Mouse (Mus musculus) lung, postnatal 0 days (tissue): ENCODE measurements around the gene Arih2. TPM values are rescaled to one million over a fixed set of nuclear protein-coding genes. Genes with fewer than 3 reads are reported as not detected.
"Not testable (repeated sequence)": the region's sequence is repeated elsewhere in the genome, so short reads cannot be mapped to it uniquely, and the experiment has no call there.

ENCODE experiments used
- ATAC-seq: fragments of 200-750 bp; cut with Nextera tagmentation; 2 replicates; pipeline ENCODE4 v1.8.0; 2017; ENCODE audit warnings: moderate library complexity
- DNase-seq: peaks from one replicate; pipeline ENCODE4 v3.0.0-alpha.2; 2016; ENCODE audit warnings: low spot score
- H3K27ac ChIP-seq: fragments of 300-500 bp; sonication (generic); 2 replicates; pipeline ENCODE4 v1.5.1; 2014; ENCODE audit warnings: antibody characterized with exemption, mild to moderate bottlenecking, low read length, mixed read lengths
- H3K27me3 ChIP-seq: fragments of 300-500 bp; sonication (generic); replicated peaks from 2 replicates; pipeline ENCODE4 v1.6.1; 2014; ENCODE audit warnings: low read length, mixed read lengths; ENCODE audit not compliant: insufficient read depth
- H3K36me3 ChIP-seq: fragments of 300-500 bp; sonication (generic); 2 replicates; pipeline ENCODE4 v1.6.1; 2014; ENCODE audit warnings: low read length, mixed read lengths; ENCODE audit not compliant: insufficient read depth
- H3K4me1 ChIP-seq: fragments of 300-500 bp; sonication (generic); 2 replicates; pipeline ENCODE4 v1.6.1; 2014; ENCODE audit warnings: antibody characterized with exemption, low read depth, low read length, mixed read lengths; ENCODE audit not compliant: insufficient read depth
- H3K4me2 ChIP-seq: fragments of 300-500 bp; sonication (generic); replicated peaks from 2 replicates; pipeline ENCODE4 v1.6.1; 2014; ENCODE audit warnings: low read depth, mild to moderate bottlenecking, low read length, moderate library complexity, mixed read lengths
- H3K4me3 ChIP-seq: fragments of 300-500 bp; sonication (generic); 2 replicates; pipeline ENCODE4 v1.5.1; 2014; ENCODE audit warnings: low read depth, low read length
- H3K9ac ChIP-seq: fragments of 300-500 bp; sonication (generic); replicated peaks from 2 replicates; pipeline ENCODE4 v1.6.1; 2014; ENCODE audit warnings: low read depth, mild to moderate bottlenecking
- H3K9me3 ChIP-seq: fragments of 300-500 bp; sonication (generic); 2 replicates; pipeline ENCODE4 v1.6.1; 2016; ENCODE audit warnings: low read length, mixed read lengths
- CTCF ChIP-seq: IDR thresholded peaks from 2 replicates; pipeline ENCODE4 v1.5.1; 2016; ENCODE audit warnings: antibody characterized with exemption, mild to moderate bottlenecking
- EP300 ChIP-seq: IDR thresholded peaks from 2 replicates; pipeline ENCODE4 v1.6.1; 2016; ENCODE audit warnings: antibody characterized with exemption, mild to moderate bottlenecking, control low read depth
- WGBS: fragments of 180-500 bp; shearing (Covaris S2); extraction: QIAGEN DNeasy Blood & Tissue Kit; methylation state at CpG from one replicate; pipeline ENCODE4 v1.1.7; 2014; 5-methylcytosine and 5-hydroxymethylcytosine counted together
- polyA plus RNA-seq: library from polyadenylated mRNA; unstranded; fragments of >200 nt; fragmentation: Nextera tagmentation; extraction: Ambion mirVana; gene quantifications from 2 replicates; pipeline ENCODE4 v1.2.1, GENCODE M21; 2015

The Arih2 gene
- polyA plus RNA-seq, 1 experiment from 2014 or later: 31.1 TPM

- Histone ChIP-seq H3K4me2 (no peak overlapping the region), H3K9ac (no peak overlapping the region), H3K4me1 (no peaks in the 10 kb centered on the region), H3K9me3 (no peaks in the 10 kb centered on the region), H3K27ac (no peak overlapping the region), H3K27me3 (no peaks in the 10 kb centered on the region), H3K4me3 (no peak overlapping the region), H3K36me3 (peaks cover 10% of the 10 kb centered on the region)
- ATAC-seq: no peak
- no peak for DNase-seq
- TF ChIP-seq EP300: no peak
- TF ChIP-seq CTCF: no peak
- WGBS: 88% methylated on average over 15 of the region's 15 CpGs
Observed at GRCm38 (mm10) chr9:108680026-108680425, 30.8 kb upstream of the Arih2 start.

- no peaks in the 10 kb centered on the region; the same call in 1 of the 2 replicates for H3K36me3 ChIP-seq
- 49% methylated on average over 2 of the region's 2 CpGs for WGBS
- TF ChIP-seq CTCF (peak; percentile 63), EP300 (no peak)
- H3K9ac ChIP-seq: no peak overlapping the region
- DNase-seq (no peak), ATAC-seq (no peak)
- H3K27me3 ChIP-seq: no peaks in the 10 kb centered on the region
- H3K27ac ChIP-seq: no peak overlapping the region
- no peaks in the 10 kb centered on the region for H3K4me1 ChIP-seq
- no peaks in the 10 kb centered on the region for H3K9me3 ChIP-seq
- no peak overlapping the region for H3K4me2 ChIP-seq
- no peak overlapping the region for H3K4me3 ChIP-seq
Observed at GRCm38 (mm10) chr9:108673151-108673550, 24.0 kb upstream of the Arih2 start.

GRCm38 (mm10) chr9:108669875-108670274 is 20.7 kb upstream of the Arih2 start:
- WGBS: 52% methylated on average over 8 of the region's 8 CpGs
- DNase-seq (peak; percentile 50), ATAC-seq (no peak; the same call in 1 of the 2 replicates)

GRCm38 (mm10) chr9:108662660-108663059 is 13.5 kb upstream of the Arih2 start:
- Histone ChIP-seq H3K27me3 (no peaks in the 10 kb centered on the region), H3K36me3 (no peaks in the 10 kb centered on the region), H3K27ac (0 out of 2 replicates have a peak overlapping the region, but pooled peaks have one; percentile 65), H3K9ac (peak overlapping the region; percentile 45), H3K4me2 (peak overlapping the region; percentile 75), H3K9me3 (no peaks in the 10 kb centered on the region), H3K4me1 (peaks cover 4% of the 10 kb centered on the region; the same call in 1 of the 2 replicates), H3K4me3 (peak overlapping the region; percentile 67)
- TF ChIP-seq CTCF: no peak
- TF ChIP-seq EP300: no peak
- WGBS: 20% methylated on average over 6 of the region's 6 CpGs
- ATAC-seq (no peak), DNase-seq (peak; percentile 22)

More at GRCm38 (mm10) chr9:108669875-108670274, 20.7 kb upstream of the Arih2 start:
- TF ChIP-seq CTCF (peak; percentile 73), EP300 (no peak)
- Histone ChIP-seq H3K36me3 (no peaks in the 10 kb centered on the region; the same call in 1 of the 2 replicates), H3K27ac (no peak overlapping the region), H3K9me3 (no peaks in the 10 kb centered on the region), H3K9ac (no peak overlapping the region), H3K4me2 (no peak overlapping the region), H3K4me1 (no peaks in the 10 kb centered on the region), H3K4me3 (no peak overlapping the region), H3K27me3 (no peaks in the 10 kb centered on the region)

GRCm38 (mm10) chr9:108661677-108662612 is 12.8 kb upstream of the Arih2 start, which contains the start of gene Slc25a20:
TSS of gene Slc25a20 (plus strand) at chr9:108662088.
- 3% methylated on average over 36 of the region's 37 CpGs for WGBS
- Histone ChIP-seq H3K9ac (peak within 1 kb of the TSS; percentile 45), H3K4me2 (peak within 1 kb of the TSS; percentile 75), H3K36me3 (no peaks in the 10 kb centered on the region), H3K4me1 (peaks cover 4% of the 10 kb centered on the region; the same call in 1 of the 2 replicates), H3K27me3 (no peaks in the 10 kb centered on the region), H3K27ac (peak within 1 kb of the TSS; percentile 65), H3K9me3 (no peaks in the 10 kb centered on the region), H3K4me3 (peak within 1 kb of the TSS; percentile 67)
- TF ChIP-seq CTCF: no peak
- TF ChIP-seq EP300: no peak; the same call in 1 of the 2 replicates
- ATAC-seq (peak; percentile 98), DNase-seq (peak; percentile 95)

- WGBS: 61% methylated on average over 7 of the region's 7 CpGs
- not testable (repeated sequence) for H3K27ac ChIP-seq, H3K9me3 ChIP-seq, H3K4me1 ChIP-seq, H3K9ac ChIP-seq, H3K36me3 ChIP-seq, DNase-seq, H3K4me3 ChIP-seq, ATAC-seq, H3K27me3 ChIP-seq, H3K4me2 ChIP-seq
Observed at GRCm38 (mm10) chr9:108655865-108656264, 6.7 kb upstream of the Arih2 start.
